Mouse (Mus musculus) lung, postnatal 0 days (tissue): ENCODE results near the gene Slitrk2. TPM values are rescaled to one million over a fixed set of nuclear protein-coding genes. Genes with fewer than 3 reads are reported as not detected.

ENCODE experiments used
- ATAC-seq: fragments of 200-750 bp; cut with Nextera tagmentation; 2 replicates; pipeline ENCODE4 v1.8.0; 2017; ENCODE audit warnings: moderate library complexity
- DNase-seq: peaks from one replicate; pipeline ENCODE4 v3.0.0-alpha.2; 2016; ENCODE audit warnings: low spot score
- H3K27ac ChIP-seq: fragments of 300-500 bp; sonication (generic); 2 replicates; pipeline ENCODE4 v1.5.1; 2014; ENCODE audit warnings: antibody characterized with exemption, mild to moderate bottlenecking, low read length, mixed read lengths
- H3K27me3 ChIP-seq: fragments of 300-500 bp; sonication (generic); replicated peaks from 2 replicates; pipeline ENCODE4 v1.6.1; 2014; ENCODE audit warnings: low read length, mixed read lengths; ENCODE audit not compliant: insufficient read depth
- H3K36me3 ChIP-seq: fragments of 300-500 bp; sonication (generic); 2 replicates; pipeline ENCODE4 v1.6.1; 2014; ENCODE audit warnings: low read length, mixed read lengths; ENCODE audit not compliant: insufficient read depth
- H3K4me1 ChIP-seq: fragments of 300-500 bp; sonication (generic); 2 replicates; pipeline ENCODE4 v1.6.1; 2014; ENCODE audit warnings: antibody characterized with exemption, low read depth, low read length, mixed read lengths; ENCODE audit not compliant: insufficient read depth
- H3K4me2 ChIP-seq: fragments of 300-500 bp; sonication (generic); replicated peaks from 2 replicates; pipeline ENCODE4 v1.6.1; 2014; ENCODE audit warnings: low read depth, mild to moderate bottlenecking, low read length, moderate library complexity, mixed read lengths
- H3K4me3 ChIP-seq: fragments of 300-500 bp; sonication (generic); 2 replicates; pipeline ENCODE4 v1.5.1; 2014; ENCODE audit warnings: low read depth, low read length
- H3K9ac ChIP-seq: fragments of 300-500 bp; sonication (generic); replicated peaks from 2 replicates; pipeline ENCODE4 v1.6.1; 2014; ENCODE audit warnings: low read depth, mild to moderate bottlenecking
- H3K9me3 ChIP-seq: fragments of 300-500 bp; sonication (generic); 2 replicates; pipeline ENCODE4 v1.6.1; 2016; ENCODE audit warnings: low read length, mixed read lengths
- CTCF ChIP-seq: IDR thresholded peaks from 2 replicates; pipeline ENCODE4 v1.5.1; 2016; ENCODE audit warnings: antibody characterized with exemption, mild to moderate bottlenecking
- EP300 ChIP-seq: IDR thresholded peaks from 2 replicates; pipeline ENCODE4 v1.6.1; 2016; ENCODE audit warnings: antibody characterized with exemption, mild to moderate bottlenecking, control low read depth
- WGBS: fragments of 180-500 bp; shearing (Covaris S2); extraction: QIAGEN DNeasy Blood & Tissue Kit; methylation state at CpG from one replicate; pipeline ENCODE4 v1.1.7; 2014; 5-methylcytosine and 5-hydroxymethylcytosine counted together
- polyA plus RNA-seq: library from polyadenylated mRNA; unstranded; fragments of >200 nt; fragmentation: Nextera tagmentation; extraction: Ambion mirVana; gene quantifications from 2 replicates; pipeline ENCODE4 v1.2.1, GENCODE M21; 2015

Gene Slitrk2
- polyA plus RNA-seq: 0.06 and 0.07 TPM in 2 replicates

DNA sequence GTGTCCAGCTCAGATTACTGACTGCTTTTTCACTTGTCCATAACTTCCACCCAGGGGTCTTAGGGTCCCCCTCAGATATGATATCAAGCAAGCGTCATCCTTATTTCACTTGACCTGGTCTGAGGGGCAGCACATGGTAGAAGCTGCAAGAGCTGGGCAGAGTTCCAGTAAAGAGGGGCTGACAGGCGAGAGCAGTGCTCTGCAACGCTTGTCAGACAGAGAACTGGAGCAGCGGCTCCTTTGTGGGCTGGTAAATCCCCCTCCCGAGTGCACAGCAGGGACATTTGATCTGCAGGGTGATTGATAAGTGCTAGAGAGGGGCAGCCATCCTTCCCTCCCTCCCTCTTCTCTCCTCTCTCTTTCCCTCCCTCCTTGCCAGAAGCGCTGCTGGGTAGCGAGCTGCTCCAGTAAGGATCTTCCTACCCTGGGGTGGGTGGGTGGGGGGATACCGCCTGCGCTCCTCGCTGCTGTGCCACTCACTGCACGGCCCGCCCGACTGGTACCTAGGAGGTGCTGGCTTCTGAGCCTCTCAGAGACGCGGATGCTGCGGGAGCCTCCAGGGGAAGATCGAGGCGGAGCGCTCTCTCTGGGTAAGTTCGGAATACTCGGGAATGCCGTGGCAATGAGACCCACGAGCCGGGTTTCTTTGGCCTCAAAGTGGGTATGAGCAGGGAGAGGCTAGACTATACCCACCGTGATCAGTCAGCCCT, at the start of gene Slitrk2:
TSS of gene Slitrk2 (plus strand) at position 408 of the 710 bp plus-strand sequence.
- Histone ChIP-seq H3K4me3 (no peak within 1 kb of the TSS), H3K36me3 (no peaks in the 10 kb centered on the region), H3K9ac (no peak within 1 kb of the TSS), H3K27ac (no peak within 1 kb of the TSS), H3K4me1 (no peaks in the 10 kb centered on the region), H3K9me3 (no peaks in the 10 kb centered on the region), H3K4me2 (no peak within 1 kb of the TSS), H3K27me3 (no peaks in the 10 kb centered on the region)
- ATAC-seq: no peak
- WGBS: 11% methylated on average over 18 of the region's 25 CpGs
- TF ChIP-seq EP300 (no peak), CTCF (no peak)
- no peak for DNase-seq

DNA sequence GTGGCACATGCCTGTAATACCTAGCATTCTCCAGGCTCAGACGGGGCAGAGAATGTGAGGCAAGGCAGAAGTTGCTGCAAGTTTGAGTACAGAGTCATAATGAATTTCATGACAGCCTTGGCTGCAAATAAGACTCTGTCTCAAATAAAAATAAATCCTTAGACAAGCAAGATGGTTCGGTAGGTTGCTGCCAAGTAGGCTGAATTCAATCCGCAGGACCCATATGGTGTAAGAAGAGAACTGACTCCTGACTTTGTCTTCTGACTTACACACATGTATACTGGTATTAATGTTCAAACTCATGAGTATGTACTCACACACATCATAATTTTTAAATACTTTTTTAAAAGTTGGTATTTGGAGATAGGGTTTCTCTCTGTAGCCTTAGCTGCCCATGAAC, 43.6 kb upstream of the Slitrk2 start:
- no peaks in the 10 kb centered on the region for H3K9me3 ChIP-seq
- no peak overlapping the region for H3K4me2 ChIP-seq
- H3K27me3 ChIP-seq: no peaks in the 10 kb centered on the region
- no peak overlapping the region for H3K9ac ChIP-seq
- H3K36me3 ChIP-seq: no peaks in the 10 kb centered on the region
- no peak overlapping the region for H3K27ac ChIP-seq
- TF ChIP-seq CTCF: no peak
- no peak for TF ChIP-seq EP300
- DNase-seq: no peak
- H3K4me3 ChIP-seq: no peak overlapping the region
- 68% methylated on average over 3 of the region's 3 CpGs for WGBS
- ATAC-seq: no peak
- no peaks in the 10 kb centered on the region for H3K4me1 ChIP-seq

DNA sequence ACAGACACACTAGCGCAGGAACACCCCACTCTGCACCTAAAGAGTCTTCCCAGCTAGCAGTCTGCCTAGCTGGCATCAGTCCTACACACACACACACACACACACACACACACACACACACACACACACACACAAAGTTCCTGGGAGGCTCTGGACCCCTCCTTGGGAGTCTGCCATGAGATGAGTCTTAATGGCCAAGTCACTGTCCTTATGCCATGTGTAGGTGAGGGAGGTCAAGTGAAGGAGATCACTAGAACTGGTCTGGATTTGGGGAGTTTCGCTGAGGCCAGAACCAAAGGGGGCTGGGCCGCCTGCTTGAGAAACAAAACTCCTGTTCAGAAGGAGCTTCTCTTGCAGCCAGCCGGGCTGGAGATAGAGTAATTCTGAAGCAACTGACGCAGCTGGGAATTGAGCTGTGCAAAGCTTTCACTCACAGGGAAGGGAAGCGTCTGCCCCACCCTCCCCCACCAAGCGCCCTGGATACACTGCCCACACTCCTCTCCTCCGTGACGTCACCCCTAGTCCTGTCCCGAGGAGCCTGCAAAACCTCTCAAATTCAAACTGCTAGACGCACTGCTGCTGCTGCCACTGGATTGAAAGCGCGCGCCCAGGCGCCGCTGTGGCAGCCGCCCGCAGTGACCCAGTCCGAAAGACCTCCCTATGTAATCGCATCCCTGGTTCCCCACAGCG, 3.5 kb downstream of the Slitrk2 start:
- no peak overlapping the region for H3K9ac ChIP-seq
- DNase-seq: peak; percentile 37
- H3K36me3 ChIP-seq: no peaks in the 10 kb centered on the region
- no peaks in the 10 kb centered on the region for H3K9me3 ChIP-seq
- TF ChIP-seq CTCF: no peak
- no peak for TF ChIP-seq EP300
- H3K27me3 ChIP-seq: no peaks in the 10 kb centered on the region
- 7% methylated on average over 16 of the region's 21 CpGs for WGBS
- peak overlapping the region; percentile 20; the same call in 1 of the 2 replicates for H3K4me3 ChIP-seq
- no peaks in the 10 kb centered on the region for H3K4me1 ChIP-seq
- H3K27ac ChIP-seq: no peak overlapping the region
- ATAC-seq: peak; percentile 75
- H3K4me2 ChIP-seq: peak overlapping the region; percentile 40

DNA sequence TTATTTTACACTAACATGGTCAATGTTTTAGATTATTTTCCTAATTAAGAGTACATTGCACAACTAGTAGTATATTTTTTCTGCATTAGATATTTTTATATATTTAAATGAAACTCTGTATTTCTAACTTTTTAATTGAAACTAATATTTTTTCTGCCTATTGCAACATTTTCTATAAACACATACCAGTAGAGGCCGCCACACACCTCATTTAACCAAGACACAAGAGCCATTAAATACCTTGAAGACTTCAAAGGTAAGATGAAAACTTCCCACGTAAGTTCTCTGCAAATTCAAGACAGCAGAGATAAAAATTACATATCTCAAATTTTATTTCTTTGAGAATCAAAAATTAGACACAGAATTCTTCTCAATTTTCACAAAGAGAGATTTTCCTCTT, 8.2 kb downstream of the Slitrk2 start:
- no peak for ATAC-seq
- H3K4me1 ChIP-seq: no peaks in the 10 kb centered on the region
- H3K36me3 ChIP-seq: no peaks in the 10 kb centered on the region
- no peak overlapping the region for H3K4me3 ChIP-seq
- no peak overlapping the region for H3K9ac ChIP-seq
- DNase-seq: no peak
- WGBS: 25% methylated on average over 2 of the region's 2 CpGs
- H3K9me3 ChIP-seq: no peaks in the 10 kb centered on the region
- TF ChIP-seq CTCF (no peak), EP300 (no peak)
- H3K27ac ChIP-seq: no peak overlapping the region
- no peak overlapping the region for H3K4me2 ChIP-seq
- H3K27me3 ChIP-seq: no peaks in the 10 kb centered on the region

DNA sequence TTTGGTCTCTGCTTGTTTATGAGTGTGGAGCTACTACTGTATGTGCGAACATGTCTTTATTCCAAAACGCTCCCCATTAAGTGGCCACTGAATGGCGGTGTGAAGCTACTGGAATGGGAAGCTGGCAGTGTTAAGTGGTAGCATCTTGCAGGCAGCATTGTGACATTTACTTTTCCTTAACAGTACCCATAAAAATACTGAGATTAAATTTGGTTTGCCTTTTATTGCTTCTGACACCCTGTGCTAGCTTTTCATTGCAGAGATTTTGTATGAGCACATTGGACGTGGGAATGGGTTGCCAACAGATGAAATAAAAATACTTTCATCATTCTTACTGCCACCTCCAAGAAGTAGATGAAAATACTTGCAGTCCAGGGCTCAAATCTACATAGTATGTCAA, 27.8 kb downstream of the Slitrk2 start:
- Histone ChIP-seq H3K4me3 (no peak overlapping the region), H3K36me3 (no peaks in the 10 kb centered on the region), H3K27ac (no peak overlapping the region), H3K27me3 (no peaks in the 10 kb centered on the region), H3K4me2 (no peak overlapping the region), H3K9me3 (no peaks in the 10 kb centered on the region), H3K4me1 (no peaks in the 10 kb centered on the region), H3K9ac (no peak overlapping the region)
- DNase-seq: no peak
- TF ChIP-seq EP300: no peak
- TF ChIP-seq CTCF: no peak
- 87% methylated on average over 4 of the region's 4 CpGs for WGBS
- no peak for ATAC-seq

DNA sequence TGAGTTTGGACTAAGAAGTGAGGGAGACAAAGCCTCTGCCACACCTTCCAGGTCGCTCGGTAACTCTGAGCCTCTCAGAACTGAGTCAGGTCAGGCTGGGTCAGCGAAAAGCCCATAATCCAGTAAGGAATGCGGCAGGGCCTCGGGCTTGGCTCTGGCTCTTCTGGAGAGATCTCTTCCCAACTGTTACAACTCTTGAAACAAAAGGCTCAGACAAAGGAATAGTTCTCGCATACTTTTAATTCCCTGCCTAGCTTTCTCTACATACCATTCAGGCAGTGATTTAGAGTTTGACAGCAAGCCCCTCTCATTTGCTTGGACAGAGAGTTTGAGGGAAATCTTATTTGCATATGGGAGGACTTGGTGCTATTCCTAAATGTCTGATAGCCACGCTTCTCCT, 29.5 kb downstream of the Slitrk2 start:
- Histone ChIP-seq H3K27ac (no peak overlapping the region), H3K27me3 (no peaks in the 10 kb centered on the region), H3K4me3 (no peak overlapping the region), H3K9me3 (no peaks in the 10 kb centered on the region), H3K4me2 (no peak overlapping the region), H3K9ac (no peak overlapping the region), H3K4me1 (no peaks in the 10 kb centered on the region), H3K36me3 (no peaks in the 10 kb centered on the region)
- no peak for ATAC-seq
- TF ChIP-seq CTCF (no peak), EP300 (no peak)
- no peak for DNase-seq
- WGBS: 35% methylated on average over 7 of the region's 7 CpGs
